Mouse (Mus musculus) heart, postnatal 36 days (tissue): Measurements from ENCODE around the gene Swi5. TPM values are rescaled to one million over a fixed set of nuclear protein-coding genes. Genes with fewer than 3 reads are reported as not detected.
"Not testable (repeated sequence)": the region's sequence is repeated elsewhere in the genome, so short reads cannot be mapped to it uniquely, and the experiment has no call there.

Experiments
- DNase-seq, 2 experiments: peaks; one replicate each; pipeline ENCODE4 v3.0.0; 2021 to 2022
- intact Hi-C: fragments of 180-260 bp; cut with DNase I; formaldehyde crosslinking; loops from one replicate; pipeline ENCODE4 v1.15.1; 2025
- total RNA-seq, 2 experiments: library from RNA; stranded (reverse); gene quantifications; 2 replicates each; pipeline ENCODE4 v1.2.3; 2021

The Swi5 gene
- total RNA-seq, 2 experiments from 2014 or later, result 188 to 208 TPM

- DNase-seq, result peak; percentile 64 to 77
- intact Hi-C loops, result loop anchor here (5.0 kb wide), 1 partner anchor 85 kb away; the partner anchor contains the start of gene Ptges2
These were observed 24.6 kb upstream of the Swi5 start for GRCm38 (mm10) chr2:32312318-32312964.

- no peak for DNase-seq
- intact Hi-C loops, result loop anchor here (5.0 kb wide), 1 partner anchor 86 kb away; the partner anchor contains the start of gene Ptges2
These were observed 23.8 kb upstream of the Swi5 start for GRCm38 (mm10) chr2:32311443-32312317.

GRCm38 (mm10) chr2:32310096-32310845 is 22.4 kb upstream of the Swi5 start:
- intact Hi-C loops, result loop anchor here (5.0 kb wide), 1 partner anchor 87 kb away; the partner anchor contains the start of gene Ptges2
- peak in 1 of 2 experiments; percentile 13 for DNase-seq

- no peak for DNase-seq
- intact Hi-C loops, result loop anchor here (2.0 kb wide), 1 partner anchor 42 kb away; no protein-coding TSS in a partner anchor
These were observed 21.1 kb upstream of the Swi5 start for GRCm38 (mm10) chr2:32308870-32309568.

- intact Hi-C loops, result loop anchor here (2.0 kb wide), 1 partner anchor 43 kb away; no protein-coding TSS in a partner anchor
These were observed 20.3 kb upstream of the Swi5 start for GRCm38 (mm10) chr2:32307941-32308760.

GRCm38 (mm10) chr2:32307247-32307798 is 19.4 kb upstream of the Swi5 start:
- no peak for DNase-seq
- intact Hi-C loops, result no loop called here

More at GRCm38 (mm10) chr2:32307941-32308760, 20.3 kb upstream of the Swi5 start:
- DNase-seq, result peak; percentile 53 to 59

- intact Hi-C loops, result no loop called here
- no peak for DNase-seq
These were observed 18.3 kb upstream of the Swi5 start for GRCm38 (mm10) chr2:32306176-32306575.

GRCm38 (mm10) chr2:32305668-32306067 is 17.8 kb upstream of the Swi5 start:
- intact Hi-C loops, result no loop called here
- no peak for DNase-seq

- intact Hi-C loops, result no loop called here
- peak; percentile 50 to 64 for DNase-seq
These were observed 16.4 kb upstream of the Swi5 start for GRCm38 (mm10) chr2:32304145-32304832.

- intact Hi-C loops, result no loop called here
- DNase-seq, result no peak
These were observed 15.1 kb upstream of the Swi5 start for GRCm38 (mm10) chr2:32302952-32303351.

GRCm38 (mm10) chr2:32299469-32299868 is 11.6 kb upstream of the Swi5 start:
- DNase-seq, result no peak
- intact Hi-C loops, result no loop called here

- DNase-seq, intact Hi-C loops: not testable (repeated sequence)
These were observed 8.0 kb upstream of the Swi5 start for GRCm38 (mm10) chr2:32295842-32296241.

- intact Hi-C loops, result no loop called here
- no peak for DNase-seq
These were observed 7.4 kb upstream of the Swi5 start for GRCm38 (mm10) chr2:32295285-32295684.

- intact Hi-C loops, result no loop called here
- peak; percentile 62 to 64 for DNase-seq
These were observed 6.5 kb upstream of the Swi5 start for GRCm38 (mm10) chr2:32294348-32294747.

- no peak for DNase-seq
- intact Hi-C loops, result no loop called here
These were observed 1.7 kb upstream of the Swi5 start for GRCm38 (mm10) chr2:32289578-32289977.

- intact Hi-C loops, result no loop called here
- DNase-seq, result no peak
These were observed 576 bp upstream of the Swi5 start for GRCm38 (mm10) chr2:32288371-32288931.

- intact Hi-C loops, result no loop called here
These were observed 488 bp downstream of the Swi5 start, which contains the start of gene Golga2 for GRCm38 (mm10) chr2:32287334-32287840. TSS of gene Golga2 (plus strand) at chr2:32287384.

GRCm38 (mm10) chr2:32283986-32284385 is 3.9 kb downstream of the Swi5 start:
- intact Hi-C loops, result loop anchor here (2.0 kb wide), 1 partner anchor 23 kb away; the partner anchor contains the start of gene Uck1
- no peak for DNase-seq

More at GRCm38 (mm10) chr2:32287334-32287840, 488 bp downstream of the Swi5 start, which contains the start of gene Golga2:
- DNase-seq, result no peak
